Mouse (Mus musculus): ENCODE measurements around the gene Zbed6.

- TF ChIP-seq POLR2A (IDR thresholded peaks at IDR 0.05; ENCODE audit: extremely low read depth, insufficient read depth, low read length) = no peak
- no peak; the same call in 1 of the 2 replicates for TF ChIP-seq CTCF (IDR thresholded peaks at IDR 0.05; ENCODE audit: low read depth, low read length)
Observed at GRCm38 (mm10) chr1:133613817-133614216, 46.9 kb downstream of the Zbed6 start.

Data from liver, adult 2 months (tissue).